Mouse (Mus musculus) intestine, postnatal 0 days (tissue): ENCODE data around the gene Olfr1396. TPM values are rescaled to one million over a fixed set of nuclear protein-coding genes. Genes with fewer than 3 reads are reported as not detected.
A peak's percentile ranks its signal among the peaks of the same experiment; 100 is the strongest.
"Not testable (repeated sequence)": the region's sequence is repeated elsewhere in the genome, so short reads cannot be mapped to it uniquely, and the experiment has no call there.

Experiments
- ATAC-seq: fragments of 200-750 bp; cut with Nextera tagmentation; 2 replicates; pipeline ENCODE4 v1.8.0; 2017; ENCODE audit warnings: mild to moderate bottlenecking, moderate TSS enrichment, moderate library complexity
- H3K27ac ChIP-seq: fragments of 300-500 bp; sonication (generic); 2 replicates; pipeline ENCODE4 v1.5.1; 2014; ENCODE audit warnings: mild to moderate bottlenecking, low read depth, low read length, moderate library complexity
- H3K27me3 ChIP-seq: fragments of 300-500 bp; sonication (generic); replicated peaks from 2 replicates; pipeline ENCODE4 v1.6.1; 2014; ENCODE audit warnings: low read length, mixed read lengths; ENCODE audit not compliant: control insufficient read depth, insufficient read depth
- H3K36me3 ChIP-seq: fragments of 300-500 bp; sonication (generic); 2 replicates; pipeline ENCODE4 v1.6.1; 2014; ENCODE audit warnings: mild to moderate bottlenecking, moderate library complexity; ENCODE audit not compliant: control insufficient read depth, insufficient read depth
- H3K4me1 ChIP-seq: fragments of 300-500 bp; sonication (generic); replicated peaks from 2 replicates; pipeline ENCODE4 v1.6.1; 2014; ENCODE audit warnings: antibody characterized with exemption, low read length, mixed read lengths; ENCODE audit not compliant: control insufficient read depth, insufficient read depth
- H3K4me2 ChIP-seq: fragments of 300-500 bp; sonication (generic); replicated peaks from 2 replicates; pipeline ENCODE4 v1.6.1; 2014; ENCODE audit warnings: low read depth, mild to moderate bottlenecking, moderate library complexity
- H3K4me3 ChIP-seq: fragments of 300-500 bp; sonication (generic); 2 replicates; pipeline ENCODE4 v1.5.1; 2014; ENCODE audit warnings: low read depth, low read length
- H3K9ac ChIP-seq: fragments of 300-500 bp; sonication (generic); 2 replicates; pipeline ENCODE4 v1.6.1; 2014; ENCODE audit warnings: mild to moderate bottlenecking, low read depth, low read length
- H3K9me3 ChIP-seq: fragments of 300-500 bp; sonication (generic); 2 replicates; pipeline ENCODE4 v1.6.1; 2016; ENCODE audit warnings: mixed run types; ENCODE audit not compliant: control insufficient read depth
- CTCF ChIP-seq: sonication (generic); IDR thresholded peaks from 2 replicates; pipeline ENCODE4 v1.5.1; 2016; ENCODE audit warnings: low read depth, mild to moderate bottlenecking, control low read depth, antibody characterized with exemption, moderate library complexity
- WGBS: fragments of 180-500 bp; shearing (Covaris S2); extraction: QIAGEN DNeasy Blood & Tissue Kit; methylation state at CpG from one replicate; pipeline ENCODE4 v1.1.7; 2014; 5-methylcytosine and 5-hydroxymethylcytosine counted together
- polyA plus RNA-seq: library from polyadenylated mRNA; unstranded; fragments of >200 nt; fragmentation: Nextera tagmentation; extraction: Ambion mirVana; gene quantifications from 2 replicates; pipeline ENCODE4 v1.2.1, GENCODE M21; 2015

Gene Olfr1396
- polyA plus RNA-seq, 1 experiment from 2014 or later, result 0.04 TPM

DNA sequence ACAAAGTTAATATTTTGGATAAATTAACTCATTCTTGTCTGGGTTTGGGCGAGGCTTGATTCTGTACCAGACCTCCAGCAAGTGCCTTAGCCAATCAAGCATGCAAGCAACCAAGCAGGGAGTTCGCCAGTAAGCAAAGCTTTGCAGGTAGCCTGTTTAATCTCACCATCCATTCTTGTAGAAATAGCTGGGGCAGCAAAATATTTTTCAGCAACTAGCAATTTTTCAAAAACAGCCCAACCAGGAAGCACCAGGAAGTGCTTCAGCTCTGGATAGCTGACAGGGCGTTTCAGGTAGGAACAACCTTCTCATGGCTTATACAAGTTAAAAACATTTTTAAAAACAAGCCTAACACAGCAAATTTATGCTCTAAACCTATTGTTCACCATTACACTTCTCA, 32.8 kb downstream of the Olfr1396 start:
- Histone ChIP-seq H3K4me1 (peaks cover 9% of the 10 kb centered on the region), H3K9ac (no peak overlapping the region), H3K27me3 (no peaks in the 10 kb centered on the region), H3K27ac (no peak overlapping the region), H3K4me3 (no peak overlapping the region), H3K36me3 (no peaks in the 10 kb centered on the region), H3K9me3 (no peaks in the 10 kb centered on the region), H3K4me2 (no peak overlapping the region)
- TF ChIP-seq CTCF, result no peak
- ATAC-seq, result no peak
- 71% methylated on average over 3 of the region's 3 CpGs for WGBS

DNA sequence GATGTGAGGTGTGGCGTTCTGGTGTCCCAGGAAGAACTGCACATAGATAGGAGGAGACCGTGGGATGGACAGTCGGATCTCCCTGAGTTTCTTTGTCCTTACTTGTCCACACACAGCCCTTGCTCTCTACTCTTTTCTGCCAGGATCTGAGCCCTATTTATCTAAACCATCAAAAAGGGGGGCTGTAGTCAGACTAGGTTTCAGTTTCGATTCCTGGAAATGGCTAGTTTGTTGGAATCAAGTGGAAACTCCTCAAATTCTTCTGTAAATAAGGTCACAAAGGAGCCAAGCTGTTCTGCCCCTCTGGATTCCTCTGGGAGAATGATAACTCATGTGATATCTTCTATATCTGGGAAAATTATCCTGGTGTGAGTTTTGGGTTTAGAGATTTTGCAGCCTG, 33.3 kb downstream of the Olfr1396 start:
- Histone ChIP-seq H3K36me3 (no peaks in the 10 kb centered on the region), H3K9ac (no peak overlapping the region), H3K4me3 (no peak overlapping the region), H3K4me2 (no peak overlapping the region), H3K27me3 (no peaks in the 10 kb centered on the region), H3K27ac (no peak overlapping the region), H3K9me3 (no peaks in the 10 kb centered on the region), H3K4me1 (peaks cover 6% of the 10 kb centered on the region)
- no peak for TF ChIP-seq CTCF
- WGBS, result 71% methylated on average over 4 of the region's 4 CpGs
- ATAC-seq, result no peak

DNA sequence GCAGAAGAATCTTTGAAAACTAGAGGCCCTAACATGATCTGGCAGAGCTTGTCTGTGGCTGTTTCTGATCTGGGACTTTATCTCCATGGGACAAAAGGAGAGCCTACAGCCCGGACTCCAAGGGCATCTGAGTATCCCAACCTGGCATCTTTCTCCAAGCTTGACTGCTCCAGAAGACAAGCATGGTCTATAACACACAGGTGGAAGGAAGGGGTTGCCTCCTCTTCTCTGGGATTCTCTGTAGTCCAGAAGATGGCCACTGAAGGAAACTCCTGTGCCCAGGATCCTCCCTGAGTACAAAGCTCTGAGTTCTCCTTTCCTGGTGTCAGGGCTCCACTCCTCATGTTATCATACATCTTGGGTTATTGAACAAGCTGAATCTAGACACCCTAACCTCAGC, 34.0 kb downstream of the Olfr1396 start:
- H3K4me3 ChIP-seq, result no peak overlapping the region
- H3K9ac ChIP-seq, result no peak overlapping the region
- WGBS, result 71% methylated on average over 1 of the region's 1 CpGs
- H3K4me2 ChIP-seq, result no peak overlapping the region
- no peak for TF ChIP-seq CTCF
- H3K27me3 ChIP-seq, result no peaks in the 10 kb centered on the region
- H3K36me3 ChIP-seq, result no peaks in the 10 kb centered on the region
- H3K9me3 ChIP-seq, result no peaks in the 10 kb centered on the region
- H3K4me1 ChIP-seq, result peaks cover 4% of the 10 kb centered on the region; the same call in 1 of the 2 replicates
- no peak overlapping the region for H3K27ac ChIP-seq
- ATAC-seq, result no peak

DNA sequence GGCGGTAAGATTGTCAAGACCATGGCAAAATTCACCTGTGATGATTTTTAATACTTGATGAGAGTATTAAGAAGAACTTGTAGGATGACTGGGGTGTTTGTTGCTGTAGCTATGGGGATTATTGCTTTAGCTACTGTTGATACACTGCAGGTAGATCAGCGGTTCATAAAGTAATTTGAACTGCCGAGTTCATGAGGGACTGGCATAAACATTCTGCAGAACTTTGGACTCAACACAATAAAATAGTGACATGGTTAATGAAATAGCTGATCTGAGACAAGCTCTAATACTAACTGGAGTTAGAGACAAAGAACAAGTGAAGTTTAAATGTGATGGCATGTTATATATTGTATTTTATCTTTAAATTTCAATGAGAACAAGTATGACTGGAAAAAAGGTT, 36.0 kb downstream of the Olfr1396 start:
- no peaks in the 10 kb centered on the region for H3K27me3 ChIP-seq
- ATAC-seq, result peak; percentile 73
- H3K4me2 ChIP-seq, result no peak overlapping the region
- no peak overlapping the region for H3K4me3 ChIP-seq
- no peak for TF ChIP-seq CTCF
- WGBS, result 38% methylated on average over 3 of the region's 3 CpGs
- H3K9ac ChIP-seq, result no peak overlapping the region
- H3K9me3 ChIP-seq, result no peaks in the 10 kb centered on the region
- H3K4me1 ChIP-seq, result peaks cover 4% of the 10 kb centered on the region; the same call in 1 of the 2 replicates
- H3K27ac ChIP-seq, result no peak overlapping the region
- no peaks in the 10 kb centered on the region for H3K36me3 ChIP-seq

DNA sequence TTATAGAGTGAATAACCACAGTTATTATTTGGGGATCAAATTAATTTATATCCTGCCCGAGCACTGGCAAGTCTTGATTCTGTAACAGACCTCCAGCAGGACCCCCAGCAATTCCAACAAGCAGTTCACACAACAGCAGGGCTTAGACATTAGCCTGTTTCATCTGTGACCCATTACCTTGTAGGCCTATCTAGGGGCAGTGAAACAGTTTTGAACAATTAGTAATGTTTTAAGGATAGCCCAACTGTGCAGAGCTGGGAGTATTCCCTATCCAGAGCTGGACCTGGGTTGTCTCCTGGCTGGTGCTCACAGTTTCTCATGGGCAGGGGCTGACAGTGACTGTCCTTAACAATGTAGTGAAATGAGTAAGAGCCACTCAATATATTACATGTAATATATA, 37.7 kb downstream of the Olfr1396 start:
- no peaks in the 10 kb centered on the region for H3K36me3 ChIP-seq
- no peak overlapping the region for H3K4me2 ChIP-seq
- no peak overlapping the region for H3K27ac ChIP-seq
- no peak for TF ChIP-seq CTCF
- 81% methylated on average over 1 of the region's 1 CpGs for WGBS
- H3K4me3 ChIP-seq, result no peak overlapping the region
- H3K9ac ChIP-seq, result no peak overlapping the region
- H3K4me1 ChIP-seq, result peaks cover 4% of the 10 kb centered on the region; the same call in 1 of the 2 replicates
- H3K9me3 ChIP-seq, result no peaks in the 10 kb centered on the region
- H3K27me3 ChIP-seq, result no peaks in the 10 kb centered on the region
- ATAC-seq, result no peak

DNA sequence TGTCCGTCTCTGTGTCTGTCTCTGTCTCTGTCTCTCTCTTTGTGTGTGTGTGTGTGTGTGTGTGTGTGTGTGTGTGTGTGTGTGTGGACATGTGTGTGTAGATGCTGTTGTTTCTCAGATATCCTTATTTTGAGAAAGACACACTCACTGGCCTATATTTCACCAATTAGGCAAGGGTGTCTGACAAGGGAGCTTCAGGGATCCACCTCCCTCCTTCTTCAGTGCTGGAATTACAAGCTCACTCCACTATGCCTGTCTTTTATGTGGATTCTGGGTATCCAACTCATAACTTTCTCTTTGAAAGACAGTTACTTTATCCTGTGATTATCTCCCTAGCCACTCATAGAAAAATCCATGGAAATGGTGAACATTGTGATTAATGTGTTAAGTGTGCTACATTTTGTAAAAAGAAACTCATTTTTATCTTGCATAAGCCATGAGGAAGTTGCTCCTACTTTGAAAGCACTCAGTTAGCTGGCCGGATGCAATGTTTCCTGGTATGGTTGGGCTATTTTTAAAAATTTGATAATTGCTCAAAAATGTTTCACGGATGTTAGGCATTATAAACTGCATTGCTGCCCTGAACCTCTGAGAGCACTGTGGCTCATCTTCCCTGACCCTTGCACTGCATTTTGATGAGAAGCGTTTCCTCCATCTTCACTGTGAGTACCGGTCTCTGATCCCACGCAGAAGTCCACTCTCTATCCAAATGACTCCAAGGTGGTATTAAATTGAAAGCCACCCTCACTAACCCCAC, 38.5 kb downstream of the Olfr1396 start, which contains the start of gene Ifi47:
TSS of gene Ifi47 (plus strand) at position 587 of the 757 bp plus-strand sequence.
- H3K9ac ChIP-seq, H3K27ac ChIP-seq, H3K4me3 ChIP-seq, H3K4me1 ChIP-seq, H3K36me3 ChIP-seq, ATAC-seq, H3K4me2 ChIP-seq, H3K27me3 ChIP-seq, H3K9me3 ChIP-seq: not testable (repeated sequence)
- WGBS, result 54% methylated on average over 6 of the region's 6 CpGs
- TF ChIP-seq CTCF, result peak; percentile 26
